Mouse (Mus musculus) embryonic facial prominence, embryonic 15.5 days (tissue): Measurements from ENCODE around the gene Fgf4. TPM values are rescaled to one million over a fixed set of nuclear protein-coding genes. Genes with fewer than 3 reads are reported as not detected.

Experiments used
- ATAC-seq: fragments of 200-750 bp; cut with Nextera tagmentation; 2 replicates; pipeline ENCODE4 v1.8.0; 2017; ENCODE audit warnings: low read depth, moderate TSS enrichment; ENCODE audit not compliant: insufficient number of reproducible peaks, low FRiP score, low TSS enrichment
- H3K27ac ChIP-seq: fragments of 300-500 bp; sonication (generic); replicated peaks from 2 replicates; pipeline ENCODE4 v1.5.1; 2015; ENCODE audit warnings: mild to moderate bottlenecking, inconsistent platforms
- H3K27me3 ChIP-seq: fragments of 300-500 bp; sonication (generic); 2 replicates; pipeline ENCODE4 v1.6.1; 2015; ENCODE audit warnings: inconsistent platforms
- H3K36me3 ChIP-seq: fragments of 300-500 bp; sonication (generic); 2 replicates; pipeline ENCODE4 v1.6.1; 2015; ENCODE audit warnings: mild to moderate bottlenecking, inconsistent platforms
- H3K4me1 ChIP-seq: fragments of 300-500 bp; sonication (generic); 2 replicates; pipeline ENCODE4 v1.6.1; 2015; ENCODE audit warnings: inconsistent platforms
- H3K4me2 ChIP-seq: fragments of 300-500 bp; sonication (generic); replicated peaks from 2 replicates; pipeline ENCODE4 v1.6.1; 2015; ENCODE audit warnings: mild to moderate bottlenecking, inconsistent platforms
- H3K4me3 ChIP-seq: fragments of 300-500 bp; sonication (generic); replicated peaks from 2 replicates; pipeline ENCODE4 v1.5.1; 2015; ENCODE audit warnings: mild to moderate bottlenecking, inconsistent platforms
- H3K9ac ChIP-seq: fragments of 300-500 bp; sonication (generic); 2 replicates; pipeline ENCODE4 v1.6.1; 2015; ENCODE audit warnings: inconsistent platforms
- H3K9me3 ChIP-seq: fragments of 300-500 bp; sonication (generic); replicated peaks from 2 replicates; pipeline ENCODE4 v1.6.1; 2016; ENCODE audit warnings: inconsistent platforms
- WGBS: fragments of 180-500 bp; shearing (Covaris S2); methylation state at CpG from one replicate; pipeline ENCODE4 v1.1.7; 2015; 5-methylcytosine and 5-hydroxymethylcytosine counted together
- polyA plus RNA-seq: library from polyadenylated mRNA; unstranded; fragments of >200 nt; fragmentation: Nextera tagmentation; extraction: Ambion mirVana; gene quantifications from 2 replicates; pipeline ENCODE4 v1.2.1, GENCODE M21; 2015

The Fgf4 gene
- polyA plus RNA-seq, 1 experiment from 2014 or later, result 0.65 TPM

DNA sequence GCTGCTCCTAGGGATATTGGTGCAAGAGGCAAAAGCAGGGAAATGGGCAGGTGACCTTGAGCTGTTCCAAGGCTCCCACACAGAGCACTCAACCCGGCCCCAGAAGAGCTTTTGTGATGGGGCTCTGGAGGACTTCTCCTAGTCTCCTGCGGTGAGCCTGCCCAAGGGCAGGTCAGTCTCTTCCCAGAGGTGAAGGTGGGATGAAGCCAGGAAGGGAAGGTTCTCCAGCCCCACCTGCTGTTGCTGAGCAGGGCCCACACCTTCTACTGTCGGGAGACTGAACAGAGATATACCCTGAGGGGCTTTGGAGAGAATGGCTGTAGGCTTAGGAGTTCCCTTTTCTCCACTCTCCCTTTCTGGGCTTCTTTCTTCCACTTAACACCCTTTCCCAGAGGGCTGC is 4.2 kb downstream of the Fgf4 start:
- WGBS, result 46% methylated on average over 3 of the region's 3 CpGs
- H3K36me3 ChIP-seq, result no peaks in the 10 kb centered on the region
- H3K4me1 ChIP-seq, result no peaks in the 10 kb centered on the region
- no peak overlapping the region for H3K4me3 ChIP-seq
- no peaks in the 10 kb centered on the region for H3K9me3 ChIP-seq
- H3K27me3 ChIP-seq, result peaks cover 6% of the 10 kb centered on the region; the same call in 1 of the 2 replicates
- no peak overlapping the region for H3K9ac ChIP-seq
- no peak for ATAC-seq
- no peak overlapping the region for H3K27ac ChIP-seq
- no peak overlapping the region for H3K4me2 ChIP-seq

DNA sequence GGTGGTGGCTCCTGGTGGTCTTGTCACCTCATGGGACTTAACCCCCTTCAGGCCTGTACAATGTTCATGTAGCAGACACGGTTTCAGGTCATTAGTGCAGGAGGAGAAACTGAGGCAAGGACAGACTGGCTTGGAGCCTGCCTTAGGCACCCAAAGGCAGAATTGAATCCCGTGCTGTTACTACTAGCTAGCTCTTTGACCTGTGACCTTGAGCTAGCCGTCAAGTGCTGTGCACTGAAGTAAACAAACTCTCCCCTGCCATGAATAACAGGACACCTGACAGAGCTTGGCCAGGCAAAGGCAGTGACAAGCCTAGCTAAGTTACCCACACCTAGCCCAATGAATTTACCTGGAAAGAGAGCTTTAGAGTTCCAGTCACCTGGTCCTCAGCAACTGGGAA is 7.8 kb downstream of the Fgf4 start:
- no peak for ATAC-seq
- no peaks in the 10 kb centered on the region for H3K36me3 ChIP-seq
- H3K4me1 ChIP-seq, result no peaks in the 10 kb centered on the region
- no peak overlapping the region for H3K9ac ChIP-seq
- no peak overlapping the region for H3K4me3 ChIP-seq
- peaks cover 14% of the 10 kb centered on the region for H3K27me3 ChIP-seq
- H3K4me2 ChIP-seq, result no peak overlapping the region
- WGBS, result 41% methylated on average over 3 of the region's 3 CpGs
- H3K9me3 ChIP-seq, result no peaks in the 10 kb centered on the region
- H3K27ac ChIP-seq, result no peak overlapping the region

DNA sequence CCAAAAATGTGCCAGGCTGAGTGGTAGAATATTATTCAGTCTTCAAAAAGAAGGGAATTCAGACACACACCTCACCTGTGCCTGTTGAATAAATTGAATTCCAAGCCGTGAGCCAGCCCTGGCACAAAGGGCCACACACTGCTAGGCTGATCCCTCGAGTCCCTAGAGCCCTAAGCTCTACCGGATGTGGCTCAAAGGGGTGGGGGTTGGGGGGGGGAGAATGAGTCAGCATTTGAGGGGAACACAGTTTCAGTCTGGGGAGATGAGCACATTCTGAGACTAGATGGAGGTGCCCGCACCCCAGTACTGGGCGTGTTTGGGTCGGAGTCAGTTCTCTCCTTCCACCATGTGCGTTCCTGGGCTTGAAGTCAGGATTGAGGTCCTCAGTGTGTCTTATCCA is 10.0 kb downstream of the Fgf4 start:
- Histone ChIP-seq H3K9ac (no peak overlapping the region), H3K27me3 (peaks cover 33% of the 10 kb centered on the region), H3K4me1 (peaks cover 14% of the 10 kb centered on the region), H3K27ac (no peak overlapping the region), H3K4me2 (no peak overlapping the region), H3K36me3 (no peaks in the 10 kb centered on the region), H3K9me3 (no peaks in the 10 kb centered on the region), H3K4me3 (no peak overlapping the region)
- ATAC-seq, result no peak
- 83% methylated on average over 7 of the region's 7 CpGs for WGBS

DNA sequence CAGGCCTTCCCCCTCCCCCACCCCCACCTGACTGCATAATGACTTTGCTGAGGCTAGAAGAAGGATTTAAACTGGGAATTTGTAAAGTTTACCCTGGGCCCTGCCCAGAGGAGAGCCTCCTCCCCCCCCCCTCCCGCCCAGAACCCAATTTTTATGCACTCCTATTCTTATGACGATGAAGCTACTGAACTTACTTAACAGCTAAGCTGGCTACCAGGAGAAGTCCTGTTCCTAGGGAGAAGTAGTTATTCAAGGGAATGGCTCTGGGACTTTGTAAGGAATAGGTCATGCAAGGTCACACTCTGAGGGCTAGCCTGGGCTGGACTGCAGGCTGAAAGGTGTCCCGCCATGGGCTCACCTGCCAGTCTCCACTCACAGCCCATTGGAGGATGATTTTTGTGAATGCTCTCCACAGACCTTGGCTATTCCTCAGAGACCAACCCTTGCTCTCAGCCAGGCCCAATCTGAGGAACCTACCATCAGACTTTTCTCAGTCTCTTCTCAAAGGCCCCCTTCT is 10.7 kb downstream of the Fgf4 start:
- H3K27ac ChIP-seq, result no peak overlapping the region
- peaks cover 39% of the 10 kb centered on the region for H3K27me3 ChIP-seq
- WGBS, result 50% methylated on average over 3 of the region's 3 CpGs
- no peak overlapping the region for H3K4me2 ChIP-seq
- H3K4me1 ChIP-seq, result peaks cover 14% of the 10 kb centered on the region
- no peak for ATAC-seq
- H3K36me3 ChIP-seq, result no peaks in the 10 kb centered on the region
- no peaks in the 10 kb centered on the region for H3K9me3 ChIP-seq
- H3K4me3 ChIP-seq, result no peak overlapping the region
- no peak overlapping the region for H3K9ac ChIP-seq

DNA sequence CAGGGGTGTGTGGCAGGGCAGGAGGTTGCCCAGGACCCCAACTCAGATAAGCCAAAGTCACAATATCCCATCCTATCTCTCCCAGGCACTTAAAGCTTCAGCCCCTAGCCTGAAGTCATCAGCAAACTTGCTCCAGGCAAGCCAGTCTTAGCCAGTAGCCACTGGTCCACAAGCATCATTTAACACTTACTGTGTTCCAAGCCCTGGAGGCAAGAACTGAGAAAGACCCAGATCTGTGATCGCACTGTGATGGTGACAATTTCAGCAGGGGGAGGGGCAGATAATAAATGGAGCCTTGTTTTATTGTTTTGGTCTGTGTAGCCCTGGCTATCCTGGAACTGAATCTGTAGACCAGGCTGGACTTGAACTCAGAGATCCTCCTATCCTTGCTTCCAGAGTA is 11.5 kb downstream of the Fgf4 start:
- H3K4me1 ChIP-seq, result peaks cover 14% of the 10 kb centered on the region
- WGBS, result 79% methylated on average over 1 of the region's 1 CpGs
- H3K4me2 ChIP-seq, result no peak overlapping the region
- H3K9ac ChIP-seq, result no peak overlapping the region
- peaks cover 47% of the 10 kb centered on the region for H3K27me3 ChIP-seq
- H3K36me3 ChIP-seq, result no peaks in the 10 kb centered on the region
- H3K9me3 ChIP-seq, result no peaks in the 10 kb centered on the region
- no peak overlapping the region for H3K4me3 ChIP-seq
- H3K27ac ChIP-seq, result no peak overlapping the region
- no peak for ATAC-seq

DNA sequence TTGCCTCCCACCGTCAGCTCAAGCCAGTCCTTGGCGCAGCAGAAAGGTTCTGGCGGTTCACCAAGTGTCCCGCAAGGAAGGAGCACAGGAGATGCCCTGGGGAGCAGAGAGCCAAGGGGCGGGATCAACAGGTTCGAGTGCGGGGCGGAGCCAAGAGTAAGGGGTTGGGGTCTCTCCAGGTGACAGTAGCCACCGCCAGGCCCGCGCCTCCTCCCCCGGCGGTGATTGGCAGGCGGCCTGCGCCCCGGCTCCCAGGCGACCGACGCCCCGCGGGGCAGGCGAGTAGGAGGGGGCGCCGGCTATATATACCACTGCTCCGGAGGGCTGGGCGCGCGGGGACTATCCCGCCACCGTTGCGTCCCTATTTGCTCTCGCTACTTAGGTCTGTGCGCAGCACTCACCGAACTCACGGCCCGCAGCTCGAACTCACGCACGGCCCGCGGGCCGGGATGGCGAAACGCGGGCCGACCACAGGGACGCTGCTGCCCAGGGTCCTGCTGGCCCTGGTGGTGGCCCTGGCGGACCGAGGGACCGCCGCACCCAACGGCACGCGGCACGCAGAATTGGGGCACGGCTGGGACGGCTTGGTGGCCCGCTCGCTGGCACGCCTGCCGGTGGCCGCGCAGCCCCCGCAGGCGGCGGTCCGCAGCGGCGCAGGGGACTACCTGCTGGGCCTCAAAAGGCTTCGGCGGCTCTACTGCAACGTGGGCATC is 14.0 kb downstream of the Fgf4 start:
- peak overlapping the region; percentile 39 for H3K4me2 ChIP-seq
- H3K27ac ChIP-seq, result no peak overlapping the region
- under 1% methylated on average over 68 of the region's 72 CpGs for WGBS
- no peaks in the 10 kb centered on the region for H3K36me3 ChIP-seq
- H3K27me3 ChIP-seq, result peaks cover 67% of the 10 kb centered on the region
- H3K9ac ChIP-seq, result no peak overlapping the region
- ATAC-seq, result no peak
- H3K9me3 ChIP-seq, result no peaks in the 10 kb centered on the region
- peak overlapping the region; percentile 23 for H3K4me3 ChIP-seq
- peaks cover 14% of the 10 kb centered on the region for H3K4me1 ChIP-seq

- ATAC-seq, result no peak
Observed at GRCm38 (mm10) chr7:144861769-144862070, 14.6 kb downstream of the Fgf4 start.

DNA sequence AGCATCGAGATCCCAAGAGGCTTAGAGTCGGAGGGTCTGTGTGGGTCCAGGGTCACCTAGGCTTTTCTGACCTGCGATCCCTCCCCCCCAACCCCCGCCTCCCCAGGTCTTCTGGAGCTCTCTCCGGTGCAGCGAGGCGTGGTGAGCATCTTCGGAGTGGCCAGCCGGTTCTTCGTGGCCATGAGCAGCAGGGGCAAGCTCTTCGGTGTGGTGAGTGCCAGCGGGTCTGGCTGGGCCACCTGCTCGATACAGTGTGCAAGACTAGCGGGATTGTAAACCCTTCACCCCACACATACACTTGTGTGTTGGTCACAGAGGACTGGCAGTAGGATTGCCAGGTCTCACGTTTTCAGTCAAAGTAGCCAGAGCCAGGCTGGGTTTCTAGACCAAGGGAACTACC is 15.0 kb downstream of the Fgf4 start:
- Histone ChIP-seq H3K27ac (no peak overlapping the region), H3K4me3 (peak overlapping the region; percentile 23), H3K9me3 (no peaks in the 10 kb centered on the region), H3K36me3 (no peaks in the 10 kb centered on the region), H3K27me3 (peaks cover 76% of the 10 kb centered on the region), H3K4me1 (peaks cover 14% of the 10 kb centered on the region), H3K9ac (no peak overlapping the region), H3K4me2 (peak overlapping the region; percentile 39; the same call in 1 of the 2 replicates)
- 2% methylated on average over 15 of the region's 15 CpGs for WGBS
- no peak for ATAC-seq

More at GRCm38 (mm10) chr7:144861769-144862070, 14.6 kb downstream of the Fgf4 start:
- Histone ChIP-seq H3K4me2 (peak overlapping the region; percentile 39), H3K27ac (no peak overlapping the region), H3K4me3 (peak overlapping the region; percentile 23), H3K9me3 (no peaks in the 10 kb centered on the region), H3K4me1 (peaks cover 14% of the 10 kb centered on the region), H3K9ac (no peak overlapping the region), H3K27me3 (peaks cover 72% of the 10 kb centered on the region), H3K36me3 (no peaks in the 10 kb centered on the region)
- 3% methylated on average over 28 of the region's 28 CpGs for WGBS

DNA sequence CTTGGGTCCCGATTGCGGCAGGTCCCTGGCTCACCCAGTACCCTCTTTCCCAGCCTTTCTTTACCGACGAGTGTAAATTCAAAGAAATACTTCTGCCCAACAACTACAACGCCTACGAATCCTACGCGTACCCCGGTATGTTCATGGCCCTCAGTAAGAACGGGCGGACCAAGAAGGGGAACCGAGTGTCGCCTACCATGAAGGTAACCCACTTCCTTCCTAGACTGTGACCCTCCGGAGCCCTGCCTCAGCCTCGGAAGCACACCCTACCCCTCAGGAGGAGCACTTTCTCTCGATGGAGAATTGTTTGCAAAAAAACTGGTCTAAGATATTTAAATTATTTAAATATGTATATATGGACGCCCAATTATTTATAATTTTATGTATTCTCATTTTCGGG is 15.5 kb downstream of the Fgf4 start:
- Histone ChIP-seq H3K4me1 (peaks cover 14% of the 10 kb centered on the region), H3K4me2 (no peak overlapping the region), H3K9ac (no peak overlapping the region), H3K36me3 (no peaks in the 10 kb centered on the region), H3K27ac (no peak overlapping the region), H3K27me3 (peaks cover 82% of the 10 kb centered on the region), H3K4me3 (no peak overlapping the region), H3K9me3 (no peaks in the 10 kb centered on the region)
- 3% methylated on average over 18 of the region's 18 CpGs for WGBS
- no peak for ATAC-seq

GRCm38 (mm10) chr7:144863196-144863595 is 16.0 kb downstream of the Fgf4 start:
- Histone ChIP-seq H3K4me2 (no peak overlapping the region), H3K4me1 (peaks cover 14% of the 10 kb centered on the region), H3K9ac (no peak overlapping the region), H3K36me3 (no peaks in the 10 kb centered on the region), H3K9me3 (no peaks in the 10 kb centered on the region), H3K27me3 (peaks cover 83% of the 10 kb centered on the region), H3K4me3 (no peak overlapping the region), H3K27ac (no peak overlapping the region)
- ATAC-seq, result no peak
- WGBS, result 2% methylated on average over 11 of the region's 11 CpGs

- Histone ChIP-seq H3K4me1 (peaks cover 14% of the 10 kb centered on the region), H3K4me3 (no peak overlapping the region), H3K36me3 (no peaks in the 10 kb centered on the region), H3K4me2 (no peak overlapping the region), H3K27ac (no peak overlapping the region), H3K9me3 (no peaks in the 10 kb centered on the region), H3K27me3 (peaks cover 83% of the 10 kb centered on the region), H3K9ac (no peak overlapping the region)
- no peak for ATAC-seq
- 43% methylated on average over 3 of the region's 3 CpGs for WGBS
Observed at GRCm38 (mm10) chr7:144864160-144864670, 17.0 kb downstream of the Fgf4 start.

DNA sequence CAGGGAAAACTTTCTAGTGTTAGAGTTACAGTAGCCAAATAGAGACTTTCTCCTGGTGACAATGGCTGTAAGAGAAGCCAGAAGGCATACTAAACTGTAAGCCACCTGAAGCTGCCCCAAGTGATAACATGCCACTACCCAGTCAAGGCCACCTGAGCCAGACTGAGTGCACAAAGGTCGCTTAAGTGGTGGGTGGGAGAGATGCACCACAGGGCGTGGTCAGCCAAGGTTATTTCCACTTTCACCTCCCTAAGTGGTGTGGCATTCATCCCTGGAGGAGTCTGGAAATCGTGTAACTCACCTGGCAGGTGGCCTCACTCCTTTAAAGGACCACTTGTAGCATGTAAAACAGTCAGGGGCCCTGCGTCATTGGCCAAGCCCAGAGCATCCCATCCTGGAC is 20.0 kb downstream of the Fgf4 start:
- Histone ChIP-seq H3K27ac (no peak overlapping the region), H3K4me3 (no peak overlapping the region), H3K27me3 (peaks cover 54% of the 10 kb centered on the region), H3K36me3 (no peaks in the 10 kb centered on the region), H3K9ac (no peak overlapping the region), H3K4me2 (no peak overlapping the region), H3K4me1 (peaks cover under 1% of the 10 kb centered on the region; the same call in 1 of the 2 replicates), H3K9me3 (no peaks in the 10 kb centered on the region)
- WGBS, result 55% methylated on average over 4 of the region's 4 CpGs
- ATAC-seq, result no peak
